Mouse (Mus musculus) embryonic fibroblast, embryonic 13.5 days (primary cell): ENCODE data around the gene Kif6. TPM values are rescaled to one million over a fixed set of nuclear protein-coding genes. Genes with fewer than 3 reads are reported as not detected.

Experiments
- H3K27ac ChIP-seq: 2 replicates; pipeline ENCODE4 v1.5.1; 2012; ENCODE audit warnings: low read length, control low read depth, inconsistent platforms; ENCODE audit not compliant: insufficient read depth
- H3K4me1 ChIP-seq: 2 replicates; pipeline ENCODE4 v1.6.1; 2011; ENCODE audit warnings: low read length; ENCODE audit not compliant: control insufficient read depth, insufficient read depth
- H3K4me3 ChIP-seq: 2 replicates; pipeline ENCODE4 v1.5.1; 2011; ENCODE audit warnings: mild to moderate bottlenecking, control low read depth, low read length; ENCODE audit not compliant: insufficient read depth
- CTCF ChIP-seq: IDR thresholded peaks from 2 replicates; pipeline ENCODE4 v1.5.1; 2011; ENCODE audit warnings: mild to moderate bottlenecking, control low read depth, low read length, moderate library complexity, borderline replicate concordance; ENCODE audit not compliant: insufficient read depth
- POLR2A ChIP-seq: IDR thresholded peaks from 2 replicates; pipeline ENCODE4 v1.6.1; 2011; ENCODE audit warnings: low read depth, mild to moderate bottlenecking, control low read depth, low read length, moderate library complexity
- polyA plus RNA-seq: library from polyadenylated mRNA; stranded (reverse); fragments of >200 nt; gene quantifications from 2 replicates; pipeline ENCODE4 v1.2.4, GENCODE M21; 2011; ENCODE audit warnings: low read depth; ENCODE audit not compliant: missing spikeins, insufficient read length

Kif6 gene
- polyA plus RNA-seq, 1 experiment, result 3.1 TPM

DNA sequence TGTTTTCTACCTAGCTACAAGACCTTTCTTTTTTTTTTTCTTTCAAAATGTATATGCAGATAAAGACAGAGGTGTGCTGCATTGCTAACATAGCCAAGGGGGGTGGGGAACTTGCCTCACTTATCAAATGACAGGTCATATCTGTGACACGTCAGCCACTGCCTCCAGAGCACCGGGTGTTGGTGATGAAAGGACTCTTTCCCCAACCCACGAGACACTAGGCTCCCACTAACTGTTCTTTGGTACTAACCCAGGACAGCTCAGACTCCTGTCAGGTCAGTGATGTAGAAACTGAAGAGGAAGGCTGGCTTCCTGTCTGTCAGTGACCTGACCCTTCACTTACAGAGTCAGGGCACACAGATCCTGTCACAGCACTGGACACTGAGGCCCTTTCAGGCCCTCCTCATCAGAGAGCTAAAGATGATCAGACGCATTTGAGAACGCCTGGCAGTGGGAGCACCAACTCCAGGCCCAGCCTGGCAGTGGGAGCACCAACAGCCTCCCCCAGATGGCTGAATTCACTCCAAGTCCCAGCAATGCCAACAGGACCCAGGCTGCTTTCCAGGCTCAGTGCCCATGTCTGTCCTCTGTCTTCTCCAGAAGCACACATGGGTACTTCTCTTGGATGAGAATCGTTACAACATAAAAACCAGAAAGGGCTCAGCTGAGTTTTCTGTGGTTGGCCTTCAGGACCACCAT is 209.4 kb downstream of the Kif6 start:
- TF ChIP-seq CTCF, result no peak
- TF ChIP-seq POLR2A, result no peak
- Histone ChIP-seq H3K4me1 (no peaks in the 10 kb centered on the region), H3K27ac (no peak overlapping the region), H3K4me3 (no peak overlapping the region)

DNA sequence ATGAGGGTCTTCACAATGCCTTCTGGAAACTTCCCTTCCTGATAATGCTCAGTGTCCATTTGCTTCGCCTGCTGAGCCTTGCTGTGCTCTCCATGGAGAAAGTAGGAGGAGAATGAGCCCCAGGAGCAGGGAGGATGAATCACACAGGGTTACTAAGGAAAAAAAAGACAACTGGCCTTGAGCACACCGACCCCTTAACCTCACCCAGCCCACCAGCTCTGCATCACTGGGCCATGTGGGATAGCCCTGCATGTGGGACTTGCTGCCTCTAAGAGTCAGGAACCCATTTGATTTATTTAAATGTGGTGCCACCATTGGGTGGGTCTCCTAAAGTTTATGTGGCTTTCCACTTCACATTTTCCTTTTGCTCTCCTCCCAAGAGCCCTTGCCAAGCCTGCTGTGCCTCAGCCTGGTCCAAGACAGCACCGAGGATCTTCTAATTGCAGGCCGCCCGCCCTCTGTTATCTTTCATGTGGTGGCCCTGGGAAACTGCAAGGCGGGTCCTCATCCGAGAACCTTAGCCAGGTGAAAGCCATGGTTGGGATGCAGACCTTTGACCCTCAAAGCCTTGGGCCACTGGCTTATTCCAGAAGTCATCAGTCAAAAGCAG is 210.0 kb downstream of the Kif6 start:
- H3K27ac ChIP-seq, result no peak overlapping the region
- no peaks in the 10 kb centered on the region for H3K4me1 ChIP-seq
- TF ChIP-seq POLR2A (no peak), CTCF (no peak)
- no peak overlapping the region for H3K4me3 ChIP-seq

DNA sequence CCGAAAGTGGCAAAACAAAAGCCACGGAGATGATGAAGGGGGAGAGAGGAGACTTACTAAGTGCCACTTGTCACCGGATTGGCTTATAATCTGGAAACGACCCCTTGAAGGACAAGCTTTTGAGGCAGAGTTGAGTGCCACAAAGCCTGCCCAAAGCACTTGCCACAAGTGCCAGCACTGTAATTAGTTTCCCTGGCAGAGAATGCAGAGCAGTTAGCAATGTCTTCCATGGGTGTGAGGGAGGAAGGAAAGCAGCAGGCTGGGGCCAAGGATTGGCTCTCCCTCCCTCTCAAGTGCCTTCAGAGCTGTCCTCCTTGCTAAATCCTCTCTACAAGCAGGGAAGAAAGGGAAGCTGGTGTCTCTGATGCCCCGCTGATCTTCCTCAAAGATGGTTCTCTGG is 210.9 kb downstream of the Kif6 start:
- H3K4me3 ChIP-seq, result no peak overlapping the region
- no peaks in the 10 kb centered on the region for H3K4me1 ChIP-seq
- no peak overlapping the region for H3K27ac ChIP-seq
- TF ChIP-seq POLR2A, result no peak
- TF ChIP-seq CTCF, result no peak

DNA sequence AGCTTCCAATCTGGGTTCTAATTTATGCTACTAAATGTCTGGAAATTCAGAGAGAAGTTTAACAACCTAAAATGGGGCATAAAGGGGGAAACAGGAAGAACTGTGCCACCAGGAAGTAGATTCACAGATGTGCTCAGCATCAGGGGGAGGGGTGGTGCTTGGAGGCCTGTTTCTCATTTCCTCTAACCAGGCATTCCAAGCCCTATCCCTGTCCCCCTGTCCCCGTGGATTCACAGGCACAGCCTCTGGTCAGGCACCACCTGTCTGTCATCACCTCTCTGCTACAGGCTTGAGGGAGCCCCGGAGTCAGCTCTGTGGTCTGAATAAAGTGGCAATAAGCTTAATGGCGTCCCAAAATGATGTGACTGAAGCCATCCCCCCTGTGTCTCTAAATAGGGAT is 216.8 kb downstream of the Kif6 start:
- no peaks in the 10 kb centered on the region for H3K4me1 ChIP-seq
- H3K4me3 ChIP-seq, result no peak overlapping the region
- TF ChIP-seq CTCF, result no peak
- TF ChIP-seq POLR2A, result no peak
- H3K27ac ChIP-seq, result no peak overlapping the region

DNA sequence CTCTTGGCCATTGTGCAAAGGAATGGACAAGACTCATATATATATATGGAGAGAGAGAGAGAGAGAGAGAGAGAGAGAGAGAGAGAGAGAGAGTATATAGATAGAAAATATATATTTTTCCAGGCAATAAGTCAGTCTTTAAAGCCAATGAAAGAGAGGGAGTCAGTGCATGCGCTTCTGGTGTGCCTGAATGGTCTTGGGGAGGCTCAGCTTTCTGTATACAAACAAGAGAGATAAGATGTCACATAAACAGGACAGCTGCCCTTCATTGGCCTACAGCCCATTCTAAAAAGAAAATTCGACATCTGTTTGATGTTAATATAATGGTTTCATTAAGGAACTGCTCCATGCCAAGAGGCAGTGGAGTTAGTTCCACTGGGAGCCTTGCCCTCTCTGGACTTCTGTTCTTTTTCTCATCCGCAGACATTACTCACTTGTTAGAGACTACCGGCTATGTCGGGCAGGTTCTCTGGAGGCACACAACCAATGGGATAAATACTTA is 219.2 kb downstream of the Kif6 start:
- Histone ChIP-seq H3K4me3 (no peak overlapping the region), H3K4me1 (no peaks in the 10 kb centered on the region), H3K27ac (no peak overlapping the region)
- no peak for TF ChIP-seq POLR2A

DNA sequence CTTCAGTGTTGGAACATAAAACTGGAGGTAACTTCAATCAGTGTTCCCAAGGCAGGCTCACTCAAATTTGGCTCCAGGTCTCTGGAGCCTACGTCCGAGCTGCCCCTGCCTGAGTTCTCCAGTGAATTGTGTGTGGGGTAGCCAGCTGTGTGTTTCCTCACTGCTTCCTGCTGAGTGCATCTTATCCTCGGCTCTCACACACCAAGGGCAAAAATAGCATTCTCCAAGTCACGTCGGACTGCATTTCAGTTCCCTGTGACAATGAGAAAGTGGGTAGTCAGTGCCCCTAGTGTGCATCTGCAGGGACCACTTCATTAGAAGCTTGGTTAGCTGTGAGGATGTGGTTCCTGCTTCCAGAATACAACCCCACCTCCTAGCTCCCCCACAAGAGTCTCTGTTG is 222.5 kb downstream of the Kif6 start:
- Histone ChIP-seq H3K4me1 (no peaks in the 10 kb centered on the region), H3K27ac (no peak overlapping the region), H3K4me3 (no peak overlapping the region)
- TF ChIP-seq CTCF (no peak), POLR2A (no peak)

DNA sequence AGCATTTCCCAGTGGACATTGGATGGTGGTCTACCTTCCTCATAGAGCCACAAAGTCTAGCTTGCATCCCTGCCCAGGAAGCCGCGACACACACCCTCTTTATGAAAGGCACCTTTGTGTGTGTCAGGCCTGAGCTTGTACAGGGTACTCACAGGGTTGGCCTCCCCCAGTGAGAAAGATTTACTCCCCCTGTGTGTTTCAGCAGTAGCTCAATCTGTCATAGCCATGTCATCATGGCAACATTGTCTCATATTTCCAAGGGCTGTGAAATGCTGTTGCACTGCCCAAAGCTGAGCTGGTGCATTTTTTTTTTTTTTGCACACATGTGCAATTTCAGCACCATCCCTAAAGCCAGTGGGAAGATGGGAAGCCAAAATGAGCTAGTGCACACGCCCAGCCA is 224.3 kb downstream of the Kif6 start:
- no peak overlapping the region for H3K27ac ChIP-seq
- TF ChIP-seq POLR2A, result no peak
- no peak overlapping the region for H3K4me3 ChIP-seq
- no peaks in the 10 kb centered on the region for H3K4me1 ChIP-seq

DNA sequence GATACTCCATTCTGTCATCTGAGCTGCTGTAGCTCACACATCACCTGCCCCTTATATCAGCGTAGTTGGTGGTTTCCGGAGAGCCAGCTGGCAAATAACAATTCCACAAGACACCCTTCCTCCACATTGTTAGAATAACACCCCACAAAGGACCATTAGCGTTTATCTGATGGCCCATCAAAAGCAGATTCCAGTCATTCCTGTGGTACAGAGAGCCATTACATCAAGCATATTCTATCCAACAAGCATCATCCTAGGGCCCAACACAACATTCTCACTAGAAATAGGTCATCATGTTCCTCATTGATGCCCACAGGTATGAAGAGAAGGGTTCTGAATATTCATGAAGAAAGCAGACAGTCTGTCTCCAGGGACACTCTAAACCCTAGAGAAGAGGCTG is 236.3 kb downstream of the Kif6 start:
- Histone ChIP-seq H3K4me3 (no peak overlapping the region), H3K4me1 (peaks cover 8% of the 10 kb centered on the region; the same call in 1 of the 2 replicates), H3K27ac (peak overlapping the region; percentile 47)
- no peak for TF ChIP-seq POLR2A
- no peak for TF ChIP-seq CTCF

DNA sequence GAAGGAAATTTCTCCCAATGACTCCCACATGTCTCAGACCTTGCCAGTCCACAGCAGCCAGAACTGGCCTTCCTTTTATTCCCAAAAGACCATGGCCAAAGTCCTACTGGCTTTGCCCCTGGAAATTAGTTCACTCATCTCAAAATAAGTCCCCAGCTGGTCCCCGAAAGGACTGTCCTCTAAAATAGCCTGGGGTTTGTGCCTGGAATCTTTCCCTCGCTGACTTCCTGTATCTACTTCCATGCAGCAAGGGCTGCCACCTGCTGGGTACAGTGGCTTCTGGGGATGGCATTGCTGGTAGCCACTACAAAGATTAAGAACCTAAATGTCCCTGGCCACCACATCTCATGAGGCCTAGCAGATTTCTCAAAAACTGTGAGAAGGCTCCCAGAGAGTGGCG is 237.2 kb downstream of the Kif6 start:
- no peak overlapping the region for H3K4me3 ChIP-seq
- TF ChIP-seq POLR2A (no peak), CTCF (no peak)
- H3K27ac ChIP-seq, result no peak overlapping the region
- H3K4me1 ChIP-seq, result peaks cover 8% of the 10 kb centered on the region; the same call in 1 of the 2 replicates

DNA sequence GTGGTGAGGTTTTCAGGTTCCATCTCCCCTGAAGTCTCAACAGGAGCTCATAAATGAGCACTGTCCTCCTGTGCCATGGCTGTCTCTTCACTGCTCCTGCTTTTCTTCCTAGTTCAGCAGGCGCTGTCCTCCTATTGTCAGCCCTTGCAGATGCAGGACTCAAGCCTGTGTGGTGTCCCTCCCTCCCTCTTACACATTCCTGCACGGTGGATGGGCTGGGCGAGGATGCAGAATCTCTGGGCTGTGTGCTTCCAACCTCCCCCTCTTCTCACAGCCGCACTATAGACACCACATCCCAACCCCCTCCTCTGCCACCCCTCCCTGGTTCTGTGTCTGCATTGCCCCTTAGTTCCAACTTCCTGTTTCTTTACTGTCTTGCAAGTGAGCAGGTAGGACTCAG is 240.8 kb downstream of the Kif6 start:
- TF ChIP-seq CTCF, result no peak
- TF ChIP-seq POLR2A, result no peak
- no peak overlapping the region for H3K27ac ChIP-seq
- peaks cover 8% of the 10 kb centered on the region; the same call in 1 of the 2 replicates for H3K4me1 ChIP-seq
- H3K4me3 ChIP-seq, result no peak overlapping the region
